Mouse (Mus musculus) spleen, adult 18-20 months (tissue): Measurements from ENCODE around the gene Rerg.
A peak's percentile ranks its signal among the peaks of the same experiment; 100 is the strongest.
"Not testable (repeated sequence)": the region's sequence is repeated elsewhere in the genome, so short reads cannot be mapped to it uniquely, and the experiment has no call there.

ENCODE experiments used
- DNase-seq, 2 experiments: peaks; one replicate each; pipeline ENCODE4 v3.0.0; 2022; ENCODE audit warnings: mixed read lengths in 2 of 2

Gene Rerg

GRCm38 (mm10) chr6:137065506-137065905, 104.8 kb downstream of the Rerg start:
- DNase-seq, result no peak

- DNase-seq, result no peak
These were observed 105.5 kb downstream of the Rerg start for GRCm38 (mm10) chr6:137064786-137065185.

- no peak for DNase-seq
These were observed 106.9 kb downstream of the Rerg start for GRCm38 (mm10) chr6:137063239-137063940.

- no peak for DNase-seq
These were observed 108.3 kb downstream of the Rerg start for GRCm38 (mm10) chr6:137061880-137062531.

- no peak for DNase-seq
These were observed 109.7 kb downstream of the Rerg start for GRCm38 (mm10) chr6:137060595-137060994.

- DNase-seq, result no peak
These were observed 112.0 kb downstream of the Rerg start for GRCm38 (mm10) chr6:137058257-137058656.

- DNase-seq, result no peak
These were observed 116.2 kb downstream of the Rerg start for GRCm38 (mm10) chr6:137054073-137054472.

GRCm38 (mm10) chr6:137053464-137053863, 116.8 kb downstream of the Rerg start:
- no peak for DNase-seq

- no peak for DNase-seq
These were observed 117.3 kb downstream of the Rerg start for GRCm38 (mm10) chr6:137053006-137053405.

GRCm38 (mm10) chr6:137047036-137047435, 123.3 kb downstream of the Rerg start:
- DNase-seq, result no peak

GRCm38 (mm10) chr6:137045011-137045504, 125.2 kb downstream of the Rerg start:
- no peak for DNase-seq

GRCm38 (mm10) chr6:137035611-137036395, 134.5 kb downstream of the Rerg start:
- DNase-seq, result not testable (repeated sequence)

GRCm38 (mm10) chr6:137030611-137031097, 139.6 kb downstream of the Rerg start:
- DNase-seq, result no peak

GRCm38 (mm10) chr6:137029931-137030610, 140.2 kb downstream of the Rerg start:
- no peak for DNase-seq

- no peak for DNase-seq
These were observed 144.8 kb downstream of the Rerg start for GRCm38 (mm10) chr6:137025461-137025860.

- DNase-seq, result no peak
These were observed 145.8 kb downstream of the Rerg start for GRCm38 (mm10) chr6:137024541-137024940.

GRCm38 (mm10) chr6:137017216-137017973, 152.9 kb downstream of the Rerg start:
- DNase-seq, result no peak

- DNase-seq, result no peak
These were observed 156.0 kb downstream of the Rerg start for GRCm38 (mm10) chr6:137014346-137014745.

- peak; percentile 7 to 9 for DNase-seq
These were observed 159.1 kb downstream of the Rerg start for GRCm38 (mm10) chr6:137011187-137011586.
